Mouse (Mus musculus) lung, adult 2 months (tissue): ENCODE measurements around the gene Diexf.

Source experiments
- CTCF ChIP-seq: fragments of 200-500 bp; IDR thresholded peaks from 2 replicates; pipeline ENCODE4 v1.5.1; 2011; ENCODE audit warnings: mild to moderate bottlenecking, low read length, control low read depth; ENCODE audit not compliant: insufficient read depth
- POLR2A ChIP-seq: fragments of 200-500 bp; IDR thresholded peaks from 2 replicates; pipeline ENCODE4 v1.6.1; 2011; ENCODE audit warnings: low read depth, mild to moderate bottlenecking, control low read depth, low read length, borderline replicate concordance; ENCODE audit errors: extremely low read depth

DNA sequence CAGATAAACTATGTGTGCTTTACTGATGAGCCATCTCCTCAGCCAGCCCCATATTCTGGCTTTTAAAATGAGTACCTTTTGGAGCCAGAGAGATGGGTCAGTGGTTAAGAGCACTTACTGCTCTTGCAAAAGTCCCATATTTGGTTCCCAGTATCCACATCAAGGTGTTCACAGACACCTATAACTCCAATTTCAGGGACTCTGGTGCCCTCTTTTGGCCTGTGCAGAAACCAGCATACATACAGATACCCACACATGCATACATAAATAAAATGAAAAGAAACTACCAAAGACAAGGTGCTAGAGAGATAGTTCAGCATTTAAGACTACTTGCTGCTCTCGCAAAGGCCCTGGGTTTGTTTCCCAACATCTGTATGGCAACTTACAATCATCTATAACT lies 46.1 kb downstream of the Diexf start:
- TF ChIP-seq POLR2A (no peak), CTCF (no peak)
